ENCODE assay signal across 11 mouse cellular contexts in genomic region chr17:88195303-88195702, GRCm38 (mm10).
DNase-seq lines count a peak whose midpoint lies in the region; ATAC-seq and TF ChIP-seq lines count a peak whose summit lies in the region.
"Had no signal": no experiment of that assay in that cellular context is flagged by ENCODE, and none has a peak within 500 bp of the region (broad histone marks: within the 10 kb centered on the region; RNA-seq: fewer than 3 reads in every experiment).

No protein-coding gene starts in this region.

- no peak overlapping the region for H3K9ac ChIP-seq in forebrain, postnatal 0 days
- H3K9ac ChIP-seq: heart, embryonic 15.5 days; limb, embryonic 12.5 days; stomach, embryonic 15.5 days had no signal

- ATAC-seq in forebrain, postnatal 0 days = no peak
- ATAC-seq in CD4-positive, CD25-positive, alpha-beta regulatory T cell, adult 4 months = no peak

- no peaks in the 10 kb centered on the region for H3K27me3 ChIP-seq in forebrain, postnatal 0 days (ENCODE audit: insufficient read depth, low read length)
- H3K27me3 ChIP-seq in forebrain, embryonic 10.5 days (ENCODE audit: poor library complexity, severe bottlenecking) = no peaks in the 10 kb centered on the region
- H3K27me3 ChIP-seq: heart, embryonic 15.5 days; limb, embryonic 12.5 days; stomach, embryonic 15.5 days had no signal

- no peak for TF ChIP-seq CTCF in forebrain, postnatal 0 days (IDR thresholded peaks at IDR 0.05; ENCODE audit: low read depth)

- WGBS in forebrain, postnatal 0 days = 85% methylated on average over 2 of the region's 2 CpGs
- 89% methylated on average over 2 of the region's 2 CpGs for WGBS in forebrain, embryonic 10.5 days

- H3K27ac ChIP-seq in forebrain, postnatal 0 days (ENCODE audit: low read depth, low read length) = no peak overlapping the region
- no peak overlapping the region for H3K27ac ChIP-seq in forebrain, embryonic 10.5 days
- H3K27ac ChIP-seq: heart, embryonic 15.5 days; limb, embryonic 12.5 days; stomach, embryonic 15.5 days had no signal

- H3K4me3 ChIP-seq in forebrain, postnatal 0 days (ENCODE audit: low read depth, low read length) = no peak overlapping the region
- H3K4me3 ChIP-seq in forebrain, embryonic 10.5 days = no peak overlapping the region
- H3K4me3 ChIP-seq: heart, embryonic 15.5 days; limb, embryonic 12.5 days; stomach, embryonic 15.5 days had no signal

- H3K9me3 ChIP-seq in forebrain, postnatal 0 days (ENCODE audit: low read length) = no peaks in the 10 kb centered on the region
- no peaks in the 10 kb centered on the region for H3K9me3 ChIP-seq in forebrain, embryonic 10.5 days
- H3K9me3 ChIP-seq: heart, embryonic 15.5 days; limb, embryonic 12.5 days; stomach, embryonic 15.5 days had no signal

- H3K4me1 ChIP-seq in forebrain, postnatal 0 days (ENCODE audit: insufficient read depth) = no peaks in the 10 kb centered on the region
- H3K4me1 ChIP-seq in forebrain, embryonic 10.5 days = no peaks in the 10 kb centered on the region
- H3K4me1 ChIP-seq: heart, embryonic 15.5 days; limb, embryonic 12.5 days; stomach, embryonic 15.5 days had no signal

- no peaks in the 10 kb centered on the region for H3K36me3 ChIP-seq in forebrain, postnatal 0 days (ENCODE audit: insufficient read depth)
- no peaks in the 10 kb centered on the region for H3K36me3 ChIP-seq in forebrain, embryonic 10.5 days (replicated peaks)
- H3K36me3 ChIP-seq: heart, embryonic 15.5 days; limb, embryonic 12.5 days; stomach, embryonic 15.5 days had no signal

- intact Hi-C loops in left cerebral cortex, postnatal 14 days (cut with DNase I) = no loop called here
- intact Hi-C loops in heart, postnatal 36 days (cut with DNase I) = no loop called here

- peak; percentile 19 for DNase-seq in forebrain, postnatal 0 days
- DNase-seq in forebrain, embryonic 10.5 days (ENCODE audit: extremely low spot score, low spot score) = no peak
- DNase-seq in ES-CJ7 (ENCODE audit: low read depth, low spot score) (peak; percentile 12), liver (no peak)
- peak; percentile 75 for DNase-seq in fibroblast of lung, adult 2 months (ENCODE audit: low read depth)
- DNase-seq in left cerebral cortex, postnatal 14 days (ENCODE audit: low spot score in 2 of 2) = peak; percentile 61 to 80
- no peak for DNase-seq in heart, postnatal 36 days

- no peak overlapping the region for H3K4me2 ChIP-seq in forebrain, postnatal 0 days (ENCODE audit: low read depth)
- H3K4me2 ChIP-seq: heart, embryonic 15.5 days; limb, embryonic 12.5 days; stomach, embryonic 15.5 days had no signal

Comparison
In these comparisons a context has a peak if more than half of its experiments do, and no peak if none do; other contexts are left out.
1. DNase-seq: peak in forebrain, postnatal 0 days (single experiment), ES-CJ7 (single experiment), fibroblast of lung, adult 2 months (single experiment) and left cerebral cortex, postnatal 14 days (2 of 2); none in forebrain, embryonic 10.5 days (single experiment), liver (single experiment) and heart, postnatal 36 days (0 of 2).